Mouse (Mus musculus): Measurements from ENCODE around the gene Arl15. TPM values are rescaled to one million over a fixed set of nuclear protein-coding genes. Genes with fewer than 3 reads are reported as not detected.

Arl15 gene
- polyA plus RNA-seq, 1 experiment = 1.3 TPM

- Histone ChIP-seq H3K4me1 (ENCODE audit: control insufficient read depth, insufficient read depth, insufficient read length) (no peaks in the 10 kb centered on the region), H3K36me3 (ENCODE audit: control insufficient read depth, insufficient read depth, low read length) (no peaks in the 10 kb centered on the region), H3K27ac (ENCODE audit: insufficient read depth, low read length) (no peak overlapping the region), H3K4me3 (ENCODE audit: extremely low read depth, insufficient read depth, insufficient read length) (no peak overlapping the region), H3K27me3 (ENCODE audit: control insufficient read depth, insufficient read depth, low read length) (no peaks in the 10 kb centered on the region)
- no peak for DNase-seq (ENCODE audit: low read depth in 1 of 2, low spot score in 2 of 2)
- no peak for TF ChIP-seq CTCF (IDR thresholded peaks at IDR 0.05; ENCODE audit: extremely low read depth, insufficient read depth, insufficient read length, insufficient replicate concordance)
- TF ChIP-seq POLR2A (IDR thresholded peaks at IDR 0.05; ENCODE audit: low read depth, low read length) = no peak
- WGBS = 95% methylated on average over 8 of the region's 8 CpGs
These were observed 350.9 kb downstream of the Arl15 start for GRCm38 (mm10) chr13:114145249-114145648.

GRCm38 (mm10) chr13:114150856-114151697, 356.8 kb downstream of the Arl15 start:
- peaks cover 7% of the 10 kb centered on the region; the same call in 1 of the 2 replicates for H3K4me1 ChIP-seq (ENCODE audit: control insufficient read depth, insufficient read depth, insufficient read length)
- no peak overlapping the region for H3K27ac ChIP-seq (ENCODE audit: insufficient read depth, low read length)
- H3K27me3 ChIP-seq (ENCODE audit: control insufficient read depth, insufficient read depth, low read length) = no peaks in the 10 kb centered on the region
- WGBS = 22% methylated on average over 16 of the region's 16 CpGs
- TF ChIP-seq POLR2A (IDR thresholded peaks at IDR 0.05; ENCODE audit: low read depth, low read length) (no peak), CTCF (IDR thresholded peaks at IDR 0.05; ENCODE audit: extremely low read depth, insufficient read depth, insufficient read length, insufficient replicate concordance) (no peak)
- peak in 1 of 2 experiments; percentile 7 for DNase-seq (ENCODE audit: low read depth in 1 of 2, low spot score in 2 of 2)
- H3K36me3 ChIP-seq (ENCODE audit: control insufficient read depth, insufficient read depth, low read length) = no peaks in the 10 kb centered on the region
- no peak overlapping the region for H3K4me3 ChIP-seq (ENCODE audit: extremely low read depth, insufficient read depth, insufficient read length)

GRCm38 (mm10) chr13:114151698-114152069, 357.4 kb downstream of the Arl15 start:
- peaks cover 7% of the 10 kb centered on the region; the same call in 1 of the 2 replicates for H3K4me1 ChIP-seq (ENCODE audit: control insufficient read depth, insufficient read depth, insufficient read length)
- no peaks in the 10 kb centered on the region for H3K27me3 ChIP-seq (ENCODE audit: control insufficient read depth, insufficient read depth, low read length)
- no peak for DNase-seq (ENCODE audit: low read depth in 1 of 2, low spot score in 2 of 2)
- H3K4me3 ChIP-seq (ENCODE audit: extremely low read depth, insufficient read depth, insufficient read length) = no peak overlapping the region
- TF ChIP-seq CTCF (IDR thresholded peaks at IDR 0.05; ENCODE audit: extremely low read depth, insufficient read depth, insufficient read length, insufficient replicate concordance) (no peak), POLR2A (IDR thresholded peaks at IDR 0.05; ENCODE audit: low read depth, low read length) (no peak)
- no peaks in the 10 kb centered on the region for H3K36me3 ChIP-seq (ENCODE audit: control insufficient read depth, insufficient read depth, low read length)
- WGBS = 64% methylated on average over 10 of the region's 10 CpGs
- H3K27ac ChIP-seq (ENCODE audit: insufficient read depth, low read length) = no peak overlapping the region

GRCm38 (mm10) chr13:114156689-114157088, 362.4 kb downstream of the Arl15 start:
- 85% methylated on average over 12 of the region's 12 CpGs for WGBS
- H3K27ac ChIP-seq (ENCODE audit: insufficient read depth, low read length) = no peak overlapping the region
- DNase-seq (ENCODE audit: low read depth in 1 of 2, low spot score in 2 of 2) = no peak

GRCm38 (mm10) chr13:114158111-114158730, 363.9 kb downstream of the Arl15 start:
- Histone ChIP-seq H3K36me3 (ENCODE audit: control insufficient read depth, insufficient read depth, low read length) (no peaks in the 10 kb centered on the region), H3K27ac (ENCODE audit: insufficient read depth, low read length) (no peak overlapping the region), H3K4me1 (ENCODE audit: control insufficient read depth, insufficient read depth, insufficient read length) (no peaks in the 10 kb centered on the region), H3K4me3 (ENCODE audit: extremely low read depth, insufficient read depth, insufficient read length) (no peak overlapping the region), H3K27me3 (ENCODE audit: control insufficient read depth, insufficient read depth, low read length) (no peaks in the 10 kb centered on the region)
- no peak for DNase-seq (ENCODE audit: low read depth in 1 of 2, low spot score in 2 of 2)
- WGBS = 93% methylated on average over 9 of the region's 9 CpGs
- no peak for TF ChIP-seq CTCF (IDR thresholded peaks at IDR 0.05; ENCODE audit: extremely low read depth, insufficient read depth, insufficient read length, insufficient replicate concordance)
- no peak for TF ChIP-seq POLR2A (IDR thresholded peaks at IDR 0.05; ENCODE audit: low read depth, low read length)

More at GRCm38 (mm10) chr13:114156689-114157088, 362.4 kb downstream of the Arl15 start:
- TF ChIP-seq POLR2A (IDR thresholded peaks at IDR 0.05; ENCODE audit: low read depth, low read length) (no peak), CTCF (IDR thresholded peaks at IDR 0.05; ENCODE audit: extremely low read depth, insufficient read depth, insufficient read length, insufficient replicate concordance) (no peak)
- Histone ChIP-seq H3K4me3 (ENCODE audit: extremely low read depth, insufficient read depth, insufficient read length) (no peak overlapping the region), H3K4me1 (ENCODE audit: control insufficient read depth, insufficient read depth, insufficient read length) (no peaks in the 10 kb centered on the region; the same call in 1 of the 2 replicates), H3K27me3 (ENCODE audit: control insufficient read depth, insufficient read depth, low read length) (no peaks in the 10 kb centered on the region), H3K36me3 (ENCODE audit: control insufficient read depth, insufficient read depth, low read length) (no peaks in the 10 kb centered on the region)

- H3K4me3 ChIP-seq (ENCODE audit: extremely low read depth, insufficient read depth, insufficient read length) = no peak overlapping the region
- no peak for DNase-seq (ENCODE audit: low read depth in 1 of 2, low spot score in 2 of 2)
- no peaks in the 10 kb centered on the region for H3K4me1 ChIP-seq (ENCODE audit: control insufficient read depth, insufficient read depth, insufficient read length)
These were observed 365.5 kb downstream of the Arl15 start for GRCm38 (mm10) chr13:114159634-114160391.

More at GRCm38 (mm10) chr13:114159634-114160391, 365.5 kb downstream of the Arl15 start:
- no peaks in the 10 kb centered on the region for H3K27me3 ChIP-seq (ENCODE audit: control insufficient read depth, insufficient read depth, low read length)
- H3K27ac ChIP-seq (ENCODE audit: insufficient read depth, low read length) = no peak overlapping the region
- 86% methylated on average over 13 of the region's 13 CpGs for WGBS
- no peaks in the 10 kb centered on the region for H3K36me3 ChIP-seq (ENCODE audit: control insufficient read depth, insufficient read depth, low read length)
- no peak for TF ChIP-seq CTCF (IDR thresholded peaks at IDR 0.05; ENCODE audit: extremely low read depth, insufficient read depth, insufficient read length, insufficient replicate concordance)
- no peak for TF ChIP-seq POLR2A (IDR thresholded peaks at IDR 0.05; ENCODE audit: low read depth, low read length)
